Mouse (Mus musculus) small intestine, adult 2 months (tissue): ENCODE data around the gene Rps11.
"Not testable (repeated sequence)": the region's sequence is repeated elsewhere in the genome, so short reads cannot be mapped to it uniquely, and the experiment has no call there.

Experiments used
- CTCF ChIP-seq: fragments of 200-500 bp; IDR thresholded peaks from 2 replicates; pipeline ENCODE4 v1.5.1; 2012; ENCODE audit warnings: low read depth, mild to moderate bottlenecking, control low read depth, inconsistent platforms, low read length, moderate library complexity, mixed read lengths; ENCODE audit not compliant: insufficient replicate concordance, insufficient read length; ENCODE audit errors: extremely low read depth
- POLR2A ChIP-seq: fragments of 200-500 bp; IDR thresholded peaks from 2 replicates; pipeline ENCODE4 v1.6.1; 2012; ENCODE audit warnings: low read depth, mild to moderate bottlenecking, control low read depth, inconsistent platforms, low read length, moderate library complexity

DNA sequence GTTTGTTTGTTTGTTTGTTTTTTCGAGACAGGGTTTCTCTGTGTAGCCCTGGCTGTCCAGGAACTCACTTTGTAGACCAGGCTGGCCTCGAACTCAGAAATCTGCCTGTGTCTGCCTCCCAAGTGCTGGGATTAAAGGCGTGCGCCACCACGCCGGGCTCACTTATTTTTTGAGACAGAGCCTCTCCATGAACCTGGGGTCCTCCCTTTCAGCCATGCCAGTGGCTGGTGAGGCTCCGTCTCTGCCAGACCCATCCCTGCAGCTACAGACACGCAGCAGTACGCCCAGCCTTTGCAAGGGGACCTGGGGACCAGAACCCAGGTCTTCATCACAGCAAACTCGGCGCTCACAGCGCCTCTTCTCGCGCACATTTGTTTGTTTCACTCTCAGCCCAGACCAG is 28.3 kb downstream of the Rps11 start:
- TF ChIP-seq CTCF, POLR2A: not testable (repeated sequence)
